Mouse (Mus musculus): Measurements from ENCODE around the gene T. TPM values are rescaled to one million over a fixed set of nuclear protein-coding genes. Genes with fewer than 3 reads are reported as not detected.

The T gene
- total RNA-seq, 2 experiments from 2014 or later = 1.1 TPM; not detected in 1

Other genes starting within 250 kb of the T start
- gene Ccr6, start 198.4 kb upstream of the T start, total RNA-seq (2021) = under 1 TPM in 1 of 2 experiments, not detected in 1; 0.27 TPM
- gene Mpc1, start 151.5 kb upstream of the T start, total RNA-seq (2021) = 100 to 1,000 TPM; 147 to 163 TPM
- 10 to 100 TPM; 64.9 to 67.6 TPM for gene Sft2d1, start 123.3 kb upstream of the T start, total RNA-seq (2021)
- gene Prr18, start 97.0 kb upstream of the T start, total RNA-seq (2021) = 10 to 100 TPM in 1 of 2 experiments, 1 to 10 TPM in 1; 9.3 to 11.1 TPM
- under 1 TPM; 0.87 to 0.89 TPM for gene T2, start 78.4 kb upstream of the T start, total RNA-seq (2021)
- 10 to 100 TPM; 59.6 to 61.8 TPM for gene Pde10a, start 90.9 kb downstream of the T start, total RNA-seq (2021)
- not detected for gene Gm17087, start 132.5 kb downstream of the T start, total RNA-seq (2021)

Measured in layer of hippocampus, postnatal 10 days (tissue).